Mouse (Mus musculus) hindbrain, embryonic 13.5 days (tissue): ENCODE results near the gene Fat3. TPM values are rescaled to one million over a fixed set of nuclear protein-coding genes. Genes with fewer than 3 reads are reported as not detected.

Experiments used
- ATAC-seq: fragments of 200-750 bp; cut with Nextera tagmentation; 2 replicates; pipeline ENCODE4 v1.8.0; 2017; ENCODE audit warnings: moderate TSS enrichment; ENCODE audit not compliant: low FRiP score
- H3K27ac ChIP-seq: fragments of 300-500 bp; sonication (generic); 2 replicates; pipeline ENCODE4 v1.5.1; 2015; ENCODE audit warnings: inconsistent platforms, mild to moderate bottlenecking, moderate library complexity
- H3K27me3 ChIP-seq: fragments of 300-500 bp; sonication (generic); 2 replicates; pipeline ENCODE4 v1.6.1; 2015; ENCODE audit warnings: mild to moderate bottlenecking, inconsistent platforms
- H3K36me3 ChIP-seq: fragments of 300-500 bp; sonication (generic); 2 replicates; pipeline ENCODE4 v1.6.1; 2015; ENCODE audit warnings: mild to moderate bottlenecking, inconsistent platforms
- H3K4me1 ChIP-seq: fragments of 300-500 bp; sonication (generic); replicated peaks from 2 replicates; pipeline ENCODE4 v1.6.1; 2015; ENCODE audit warnings: inconsistent platforms
- H3K4me2 ChIP-seq: fragments of 300-500 bp; sonication (generic); 2 replicates; pipeline ENCODE4 v1.6.1; 2015; ENCODE audit warnings: inconsistent platforms, mild to moderate bottlenecking, moderate library complexity
- H3K4me3 ChIP-seq: fragments of 300-500 bp; sonication (generic); 2 replicates; pipeline ENCODE4 v1.5.1; 2015; ENCODE audit warnings: mild to moderate bottlenecking, inconsistent platforms
- H3K9ac ChIP-seq: fragments of 300-500 bp; sonication (generic); 2 replicates; pipeline ENCODE4 v1.6.1; 2015; ENCODE audit warnings: mild to moderate bottlenecking, inconsistent platforms
- H3K9me3 ChIP-seq: fragments of 300-500 bp; sonication (generic); 2 replicates; pipeline ENCODE4 v1.6.1; 2016; ENCODE audit warnings: inconsistent platforms
- WGBS: fragments of 180-500 bp; shearing (Covaris S2); methylation state at CpG from one replicate; pipeline ENCODE4 v1.1.7; 2015; 5-methylcytosine and 5-hydroxymethylcytosine counted together
- polyA plus RNA-seq: library from polyadenylated mRNA; unstranded; fragments of >200 nt; fragmentation: Nextera tagmentation; extraction: Ambion mirVana; gene quantifications from 2 replicates; pipeline ENCODE4 v1.2.1, GENCODE M21; 2015

Gene Fat3
- polyA plus RNA-seq, 1 experiment from 2014 or later = 12.8 TPM

DNA sequence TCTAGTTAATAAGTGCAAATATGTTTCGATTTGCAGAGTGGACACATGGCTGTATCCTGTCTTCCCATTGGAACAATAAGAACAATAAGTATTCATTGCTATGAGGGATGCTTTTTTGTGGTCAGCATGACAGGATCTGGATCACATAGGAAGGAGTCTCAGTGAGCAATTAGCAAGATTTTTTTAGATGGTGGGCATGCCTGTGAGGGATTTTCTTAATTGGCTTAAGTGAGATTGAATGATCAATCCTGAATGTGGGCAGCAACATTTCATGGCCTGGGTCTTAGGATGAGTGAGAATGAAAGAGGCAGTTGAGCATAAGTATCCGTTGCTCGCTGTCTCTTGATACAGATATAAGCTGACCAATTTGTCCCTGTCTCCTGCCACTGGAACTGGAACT is 4.8 kb downstream of the Fat3 start:
- Histone ChIP-seq H3K27ac (no peak overlapping the region), H3K36me3 (no peaks in the 10 kb centered on the region), H3K9ac (no peak overlapping the region), H3K4me3 (no peak overlapping the region), H3K27me3 (no peaks in the 10 kb centered on the region), H3K4me1 (peaks cover 12% of the 10 kb centered on the region), H3K4me2 (no peak overlapping the region), H3K9me3 (no peaks in the 10 kb centered on the region)
- WGBS = 81% methylated on average over 3 of the region's 3 CpGs
- ATAC-seq = no peak

DNA sequence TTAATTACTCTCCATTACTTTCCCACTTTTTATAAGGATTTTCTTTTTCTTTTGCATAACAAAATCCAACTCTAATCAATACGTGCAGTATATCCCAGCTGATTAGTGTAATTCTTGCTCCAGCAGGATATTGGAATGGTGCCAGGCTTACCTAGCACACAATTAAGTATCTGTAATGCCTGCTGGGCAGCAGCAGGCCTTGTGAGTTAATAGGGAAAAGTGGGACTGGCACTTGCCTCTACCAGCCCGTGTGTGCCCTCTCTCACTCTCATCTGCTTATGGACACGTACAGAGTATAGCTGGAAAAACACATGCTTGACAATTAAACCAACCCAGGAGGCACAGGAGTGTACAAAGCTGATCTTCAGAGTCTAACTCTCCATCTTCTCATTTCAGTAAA is 11.4 kb downstream of the Fat3 start:
- Histone ChIP-seq H3K36me3 (no peaks in the 10 kb centered on the region), H3K4me1 (peaks cover 44% of the 10 kb centered on the region), H3K4me2 (no peak overlapping the region), H3K9me3 (no peaks in the 10 kb centered on the region), H3K4me3 (no peak overlapping the region), H3K9ac (no peak overlapping the region), H3K27ac (0 out of 2 replicates have a peak overlapping the region, but pooled peaks have one; percentile 44), H3K27me3 (no peaks in the 10 kb centered on the region)
- no peak for ATAC-seq
- 28% methylated on average over 3 of the region's 3 CpGs for WGBS

DNA sequence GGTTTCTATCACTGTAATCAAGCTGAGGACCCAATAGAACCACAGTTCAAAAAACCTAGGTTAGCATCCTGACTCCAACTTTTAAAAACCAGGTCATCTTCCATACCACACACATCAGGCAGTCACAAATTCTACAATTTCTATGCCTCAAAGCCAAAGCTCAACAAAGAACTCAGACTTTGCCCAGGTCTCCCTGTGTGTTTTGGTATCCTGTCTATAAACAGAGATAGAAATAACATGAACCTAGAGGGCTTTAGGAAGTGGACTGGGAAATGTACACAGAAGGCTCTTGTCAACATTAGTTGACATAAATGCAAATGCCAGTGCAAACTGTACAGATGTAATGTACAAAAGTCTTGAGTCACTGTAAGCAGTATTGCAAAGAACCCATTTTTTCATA is 13.5 kb downstream of the Fat3 start:
- H3K4me3 ChIP-seq = no peak overlapping the region
- H3K27me3 ChIP-seq = no peaks in the 10 kb centered on the region
- H3K36me3 ChIP-seq = no peaks in the 10 kb centered on the region
- no peaks in the 10 kb centered on the region for H3K9me3 ChIP-seq
- no peak overlapping the region for H3K27ac ChIP-seq
- peaks cover 44% of the 10 kb centered on the region for H3K4me1 ChIP-seq
- no peak overlapping the region for H3K4me2 ChIP-seq
- ATAC-seq = no peak
- H3K9ac ChIP-seq = no peak overlapping the region

DNA sequence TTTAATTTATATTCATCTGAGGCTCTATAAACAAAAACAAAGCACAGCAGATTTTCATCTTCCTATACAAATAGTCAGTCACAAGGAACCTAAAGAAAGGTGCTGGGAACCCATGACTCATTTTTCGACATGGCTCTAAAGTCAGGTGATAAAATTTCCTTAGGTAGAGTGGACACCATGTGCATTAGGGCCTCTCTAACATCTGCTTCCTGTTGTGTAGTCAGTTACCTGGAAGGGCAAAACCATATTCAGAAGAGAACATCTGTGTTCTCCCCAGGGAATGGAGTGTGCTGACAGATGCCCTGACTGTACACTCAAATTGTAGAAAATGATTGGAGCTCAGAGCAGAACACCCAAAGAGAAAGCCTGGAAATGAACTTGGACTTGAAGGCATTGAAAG is 14.9 kb downstream of the Fat3 start:
- Histone ChIP-seq H3K4me2 (no peak overlapping the region), H3K4me1 (peaks cover 44% of the 10 kb centered on the region), H3K4me3 (no peak overlapping the region), H3K27ac (no peak overlapping the region), H3K27me3 (no peaks in the 10 kb centered on the region), H3K9ac (no peak overlapping the region), H3K9me3 (no peaks in the 10 kb centered on the region), H3K36me3 (no peaks in the 10 kb centered on the region)
- ATAC-seq = no peak
- WGBS = 83% methylated on average over 1 of the region's 1 CpGs

DNA sequence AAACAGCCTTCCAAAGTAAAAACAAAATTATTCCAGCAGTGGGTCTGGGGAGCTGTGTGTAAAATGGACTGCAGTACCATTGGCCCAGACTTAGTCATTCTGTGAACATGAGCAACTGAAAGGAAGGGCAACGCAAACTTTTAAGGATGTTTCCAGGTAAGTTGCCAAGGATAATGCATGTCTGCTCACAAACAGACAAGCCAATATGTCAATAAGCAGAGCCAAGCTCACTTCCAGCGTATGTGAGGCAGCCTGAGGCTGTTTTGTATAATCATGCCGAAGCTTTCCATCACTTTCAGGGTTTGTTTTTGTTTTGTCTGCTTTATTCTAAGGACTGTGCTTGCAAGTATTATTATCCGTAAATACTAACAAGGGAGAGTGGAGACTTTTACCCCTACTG is 15.9 kb downstream of the Fat3 start:
- H3K9ac ChIP-seq = no peak overlapping the region
- no peaks in the 10 kb centered on the region for H3K27me3 ChIP-seq
- no peak overlapping the region for H3K4me3 ChIP-seq
- 0 out of 2 replicates have a peak overlapping the region, but pooled peaks have one; percentile 8 for H3K4me2 ChIP-seq
- peak overlapping the region; percentile 73 for H3K27ac ChIP-seq
- H3K36me3 ChIP-seq = no peaks in the 10 kb centered on the region
- ATAC-seq = no peak; the same call in 1 of the 2 replicates
- 7% methylated on average over 4 of the region's 4 CpGs for WGBS
- H3K4me1 ChIP-seq = peaks cover 39% of the 10 kb centered on the region
- no peaks in the 10 kb centered on the region for H3K9me3 ChIP-seq

DNA sequence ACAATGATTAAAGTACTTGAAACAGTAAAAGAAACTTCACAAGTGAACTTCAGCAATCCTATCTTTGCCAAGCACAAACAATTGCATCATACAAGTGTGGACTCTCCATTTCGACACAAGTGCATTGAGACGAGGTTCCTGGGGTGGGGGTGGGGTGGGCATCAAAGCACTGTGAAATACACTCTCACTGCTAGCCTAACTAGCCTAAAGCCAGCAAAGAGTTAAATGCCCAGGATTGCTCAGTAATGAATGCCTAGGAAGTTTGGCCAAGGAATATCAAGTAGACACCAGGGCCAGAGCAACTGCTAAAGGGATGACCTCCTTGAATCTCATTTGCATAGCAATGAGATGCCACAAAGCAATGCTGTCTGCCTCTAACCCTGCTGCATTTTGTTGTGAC is 16.3 kb downstream of the Fat3 start:
- WGBS = 13% methylated on average over 2 of the region's 2 CpGs
- no peaks in the 10 kb centered on the region for H3K9me3 ChIP-seq
- peaks cover 37% of the 10 kb centered on the region for H3K4me1 ChIP-seq
- no peak overlapping the region for H3K4me3 ChIP-seq
- no peaks in the 10 kb centered on the region for H3K27me3 ChIP-seq
- peak; percentile 92 for ATAC-seq
- H3K9ac ChIP-seq = no peak overlapping the region
- peak overlapping the region; percentile 73; the same call in 1 of the 2 replicates for H3K27ac ChIP-seq
- H3K4me2 ChIP-seq = 0 out of 2 replicates have a peak overlapping the region, but pooled peaks have one; percentile 8
- no peaks in the 10 kb centered on the region for H3K36me3 ChIP-seq

DNA sequence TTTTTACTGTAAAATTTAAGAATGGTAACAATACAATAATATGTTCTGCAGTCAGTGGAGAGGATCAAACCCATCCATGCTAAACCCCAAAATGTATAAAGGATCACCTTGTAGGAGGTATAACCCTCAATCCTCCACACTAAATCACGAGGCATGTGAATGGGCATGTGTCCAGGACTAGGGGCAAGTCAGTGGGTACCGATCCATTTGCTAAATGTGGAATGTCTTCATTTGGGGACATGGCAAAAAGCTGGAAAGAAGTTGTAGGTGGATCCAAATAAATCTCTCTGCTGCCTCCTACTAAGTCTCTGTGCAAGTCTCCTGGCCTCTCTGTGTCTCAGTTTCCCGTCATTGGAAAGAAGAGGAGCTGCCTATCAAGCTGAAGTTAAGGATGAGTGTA is 39.6 kb downstream of the Fat3 start:
- no peaks in the 10 kb centered on the region for H3K36me3 ChIP-seq
- H3K9me3 ChIP-seq = no peaks in the 10 kb centered on the region
- H3K27ac ChIP-seq = no peak overlapping the region
- ATAC-seq = no peak
- H3K4me1 ChIP-seq = no peaks in the 10 kb centered on the region; the same call in 1 of the 2 replicates
- no peak overlapping the region for H3K4me2 ChIP-seq
- H3K4me3 ChIP-seq = no peak overlapping the region
- H3K9ac ChIP-seq = no peak overlapping the region
- no peaks in the 10 kb centered on the region for H3K27me3 ChIP-seq
- WGBS = 90% methylated on average over 3 of the region's 3 CpGs

DNA sequence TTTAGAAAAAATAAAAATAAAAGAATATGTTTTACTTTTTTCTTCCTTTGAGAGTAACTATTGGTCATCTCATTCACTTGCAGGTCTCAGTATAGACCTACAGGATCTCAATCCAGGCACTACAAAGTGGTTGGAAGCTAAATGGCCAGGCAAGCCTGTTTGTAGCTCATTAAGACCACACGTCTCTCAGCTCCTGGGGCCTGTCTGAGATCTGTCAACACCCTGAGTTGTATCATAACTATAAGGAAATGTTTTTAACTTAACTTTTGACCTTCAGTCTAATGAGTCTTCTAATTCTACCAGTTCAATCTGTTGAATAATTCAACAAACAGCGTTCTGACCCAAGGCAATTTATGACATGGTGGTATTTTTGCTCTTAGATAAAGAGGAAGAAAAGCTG is 40.5 kb downstream of the Fat3 start:
- 68% methylated on average over 2 of the region's 2 CpGs for WGBS
- Histone ChIP-seq H3K9ac (no peak overlapping the region), H3K4me3 (no peak overlapping the region), H3K27ac (no peak overlapping the region), H3K36me3 (no peaks in the 10 kb centered on the region), H3K9me3 (no peaks in the 10 kb centered on the region), H3K4me1 (no peaks in the 10 kb centered on the region), H3K27me3 (no peaks in the 10 kb centered on the region), H3K4me2 (no peak overlapping the region)
- ATAC-seq = no peak

DNA sequence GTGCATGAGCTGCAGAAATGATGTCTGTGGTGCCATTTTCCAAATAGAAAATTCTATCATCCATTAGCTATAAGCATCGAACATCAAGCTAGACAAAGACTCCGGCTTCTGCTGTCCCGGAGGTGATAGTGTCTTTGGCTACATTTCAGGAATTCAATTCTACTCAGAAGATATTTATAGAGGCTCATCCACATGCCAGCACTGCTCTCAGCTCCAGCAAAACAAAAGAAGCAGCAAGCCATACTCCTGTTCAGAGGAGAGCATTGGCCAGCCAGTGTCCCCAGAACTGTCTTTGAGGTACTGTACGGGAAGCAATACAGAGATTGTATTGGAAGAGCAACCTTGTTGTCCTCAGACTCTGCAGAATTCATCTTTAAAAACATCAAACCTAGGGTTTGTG is 59.2 kb downstream of the Fat3 start:
- ATAC-seq = no peak
- H3K4me2 ChIP-seq = no peak overlapping the region
- no peak overlapping the region for H3K4me3 ChIP-seq
- H3K27me3 ChIP-seq = no peaks in the 10 kb centered on the region
- H3K36me3 ChIP-seq = no peaks in the 10 kb centered on the region
- H3K9ac ChIP-seq = no peak overlapping the region
- peaks cover 60% of the 10 kb centered on the region for H3K4me1 ChIP-seq
- no peaks in the 10 kb centered on the region for H3K9me3 ChIP-seq
- H3K27ac ChIP-seq = peak overlapping the region; percentile 49; the same call in 1 of the 2 replicates
- WGBS = 45% methylated on average over 4 of the region's 4 CpGs

DNA sequence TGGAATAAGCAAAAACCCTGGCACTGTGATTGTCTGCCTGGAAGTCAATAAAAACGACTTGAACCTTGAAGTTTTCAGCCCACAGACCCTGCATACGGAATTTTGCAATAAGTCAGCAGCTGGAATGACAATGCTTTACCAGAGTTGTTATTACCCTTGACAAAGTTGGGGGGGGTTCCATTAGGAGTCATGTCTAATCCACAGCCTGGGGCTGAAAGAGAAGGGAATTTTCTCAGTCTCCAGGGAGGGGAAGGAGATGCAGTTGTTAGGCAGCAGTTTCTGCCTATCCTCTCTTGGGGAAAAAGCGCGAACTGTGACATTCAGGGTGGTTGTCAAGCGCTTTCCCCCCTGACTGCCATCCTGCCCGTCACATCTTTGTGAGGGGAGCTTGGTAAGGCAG is 60.4 kb downstream of the Fat3 start:
- H3K9ac ChIP-seq = peak overlapping the region; percentile 9; the same call in 1 of the 2 replicates
- 16% methylated on average over 6 of the region's 6 CpGs for WGBS
- no peaks in the 10 kb centered on the region for H3K36me3 ChIP-seq
- peaks cover 66% of the 10 kb centered on the region for H3K4me1 ChIP-seq
- ATAC-seq = no peak
- no peak overlapping the region for H3K4me3 ChIP-seq
- H3K4me2 ChIP-seq = peak overlapping the region; percentile 16
- no peaks in the 10 kb centered on the region for H3K27me3 ChIP-seq
- H3K27ac ChIP-seq = peak overlapping the region; percentile 77
- H3K9me3 ChIP-seq = no peaks in the 10 kb centered on the region

DNA sequence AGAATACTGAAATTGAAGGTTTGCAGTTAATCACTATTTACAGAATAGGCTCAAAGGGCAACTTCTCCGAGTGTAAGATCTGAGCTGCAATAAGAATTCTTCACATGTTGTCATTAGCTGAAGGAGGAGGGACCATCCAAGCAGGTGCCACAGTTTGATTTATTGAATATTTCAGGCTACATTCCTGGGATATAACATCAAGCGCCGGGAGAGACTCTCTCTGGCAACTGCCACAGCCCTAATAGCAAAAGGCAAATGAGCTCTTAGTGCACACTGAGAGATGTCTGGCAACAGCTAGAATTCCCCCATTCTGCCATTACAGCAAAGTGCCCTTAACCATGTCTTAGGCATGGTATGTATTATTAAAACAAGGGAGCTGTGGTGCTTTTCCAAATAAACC is 61.1 kb downstream of the Fat3 start:
- no peak overlapping the region for H3K4me3 ChIP-seq
- peak; percentile 37; the same call in 1 of the 2 replicates for ATAC-seq
- H3K27ac ChIP-seq = peak overlapping the region; percentile 77
- no peaks in the 10 kb centered on the region for H3K27me3 ChIP-seq
- no peak overlapping the region for H3K9ac ChIP-seq
- no peaks in the 10 kb centered on the region for H3K36me3 ChIP-seq
- H3K4me1 ChIP-seq = peaks cover 70% of the 10 kb centered on the region
- WGBS = 22% methylated on average over 3 of the region's 3 CpGs
- peak overlapping the region; percentile 16; the same call in 1 of the 2 replicates for H3K4me2 ChIP-seq
- no peaks in the 10 kb centered on the region for H3K9me3 ChIP-seq

DNA sequence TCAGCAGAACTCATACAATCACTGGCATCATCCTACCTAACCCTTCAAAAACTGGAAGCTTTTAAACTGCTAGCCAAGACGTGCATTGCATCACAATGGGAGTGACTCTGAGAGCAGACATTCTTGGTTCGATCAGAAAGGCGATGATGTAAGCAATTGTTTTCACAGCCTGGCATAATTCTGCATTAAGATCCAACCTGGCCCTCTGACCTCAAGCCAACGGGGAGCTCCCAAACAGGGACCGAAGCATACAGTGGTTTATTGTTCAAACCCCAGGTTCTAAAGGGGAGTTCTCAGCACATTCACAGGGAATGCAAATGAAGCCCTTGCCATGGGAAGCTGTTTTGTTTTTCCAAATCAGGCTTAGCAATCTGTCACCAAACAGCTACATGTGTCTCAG is 63.3 kb downstream of the Fat3 start:
- 4% methylated on average over 5 of the region's 5 CpGs for WGBS
- H3K9me3 ChIP-seq = no peaks in the 10 kb centered on the region
- no peaks in the 10 kb centered on the region for H3K36me3 ChIP-seq
- no peak overlapping the region for H3K4me3 ChIP-seq
- H3K4me2 ChIP-seq = no peak overlapping the region
- peaks cover 62% of the 10 kb centered on the region for H3K4me1 ChIP-seq
- H3K27ac ChIP-seq = peak overlapping the region; percentile 74
- no peak overlapping the region for H3K9ac ChIP-seq
- H3K27me3 ChIP-seq = no peaks in the 10 kb centered on the region
- ATAC-seq = peak; percentile 58

DNA sequence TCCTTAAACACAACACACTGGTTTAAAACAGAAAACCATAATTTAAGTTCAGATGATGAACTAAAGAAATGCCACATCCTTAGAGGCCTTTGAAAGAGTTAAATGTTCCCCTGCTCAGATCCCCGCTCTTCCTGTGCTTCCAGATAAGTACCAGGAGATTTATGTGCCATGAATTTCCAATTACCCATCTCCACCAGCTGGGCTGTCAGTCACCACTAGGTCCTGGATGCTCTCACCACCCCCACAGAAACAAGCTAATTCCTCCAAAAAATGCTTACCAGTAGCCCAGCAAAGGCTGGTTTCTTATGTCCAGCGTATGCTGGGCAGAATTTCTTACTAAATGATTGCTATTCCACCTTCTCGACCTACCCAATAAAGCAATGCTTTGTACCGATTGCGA is 72.5 kb downstream of the Fat3 start:
- WGBS = 32% methylated on average over 5 of the region's 5 CpGs
- Histone ChIP-seq H3K27me3 (no peaks in the 10 kb centered on the region), H3K4me1 (peaks cover 12% of the 10 kb centered on the region), H3K9me3 (no peaks in the 10 kb centered on the region), H3K4me2 (peak overlapping the region; percentile 2; the same call in 1 of the 2 replicates), H3K4me3 (no peak overlapping the region), H3K9ac (no peak overlapping the region), H3K27ac (peak overlapping the region; percentile 69), H3K36me3 (no peaks in the 10 kb centered on the region)
- no peak; the same call in 1 of the 2 replicates for ATAC-seq
